Comparison of ENCODE assay signal across 9 mouse cellular contexts in genomic region chr2:27423596-27423995, GRCm38 (mm10). TPM values are rescaled to one million over a fixed set of nuclear protein-coding genes. Genes with fewer than 3 reads are reported as not detected.
DNase-seq lines count a peak whose midpoint lies in the region; ATAC-seq and TF ChIP-seq lines count a peak whose summit lies in the region.
"Had no signal": no experiment of that assay in that cellular context is flagged by ENCODE, and none has a peak within 500 bp of the region (broad histone marks: within the 10 kb centered on the region; RNA-seq: fewer than 3 reads in every experiment).

No protein-coding gene starts in this region.

- no peak overlapping the region for H3K4me2 ChIP-seq in kidney, embryonic 14.5 days (replicated peaks; ENCODE audit: low read depth, low read length)
- peak overlapping the region; percentile 2; the same call in 1 of the 2 replicates for H3K4me2 ChIP-seq in midbrain, postnatal 0 days (ENCODE audit: low read depth, low read length, poor library complexity, severe bottlenecking)

- no peak overlapping the region for H3K27ac ChIP-seq in kidney, embryonic 14.5 days (ENCODE audit: low read depth, low read length)
- H3K27ac ChIP-seq in midbrain, postnatal 0 days (ENCODE audit: low read depth, low read length): no peak overlapping the region
- H3K27ac ChIP-seq: limb, embryonic 15.5 days had no signal

- no peak overlapping the region for H3K4me3 ChIP-seq in kidney, embryonic 14.5 days (ENCODE audit: low read length)
- H3K4me3 ChIP-seq in midbrain, postnatal 0 days (ENCODE audit: low read depth, low read length): no peak overlapping the region
- H3K4me3 ChIP-seq: limb, embryonic 15.5 days had no signal

- no peaks in the 10 kb centered on the region for H3K9me3 ChIP-seq in kidney, embryonic 14.5 days (ENCODE audit: control insufficient read depth, low read length)
- H3K9me3 ChIP-seq in midbrain, postnatal 0 days (ENCODE audit: low read length): no peaks in the 10 kb centered on the region
- H3K9me3 ChIP-seq: limb, embryonic 15.5 days had no signal

- H3K4me1 ChIP-seq in kidney, embryonic 14.5 days (ENCODE audit: control insufficient read depth, insufficient read depth, low read length): peaks cover 35% of the 10 kb centered on the region
- peaks cover 11% of the 10 kb centered on the region; the same call in 1 of the 2 replicates for H3K4me1 ChIP-seq in midbrain, postnatal 0 days (ENCODE audit: insufficient read depth, low read length)

- peak; percentile 65 for DNase-seq in kidney, adult 11 months
- DNase-seq in heart, adult 8-10 months (ENCODE audit: low spot score): peak; percentile 57
- peak; percentile 75 for DNase-seq in kidney, postnatal 10 days
- no peak for DNase-seq in midbrain, postnatal 0 days (ENCODE audit: low spot score)
- no peak for DNase-seq in gastrocnemius, postnatal 36 days
- DNase-seq in adrenal gland, postnatal 4 days (ENCODE audit: low spot score in 2 of 2): no peak

- intact Hi-C loops in gastrocnemius, postnatal 36 days (cut with DNase I): no loop called here

- no peaks in the 10 kb centered on the region for H3K27me3 ChIP-seq in kidney, embryonic 14.5 days (ENCODE audit: control insufficient read depth, insufficient read depth, low read length)
- no peaks in the 10 kb centered on the region for H3K27me3 ChIP-seq in midbrain, postnatal 0 days (ENCODE audit: insufficient read depth, low read length)
- H3K27me3 ChIP-seq: limb, embryonic 15.5 days had no signal

- 56% methylated on average over 7 of the region's 7 CpGs for WGBS in kidney, embryonic 14.5 days
- WGBS in midbrain, postnatal 0 days: 76% methylated on average over 7 of the region's 7 CpGs

- H3K36me3 ChIP-seq in kidney, embryonic 14.5 days (ENCODE audit: control insufficient read depth, insufficient read depth, low read length): no peaks in the 10 kb centered on the region
- H3K36me3 ChIP-seq in midbrain, postnatal 0 days (ENCODE audit: insufficient read depth, low read length): no peaks in the 10 kb centered on the region
- H3K36me3 ChIP-seq: limb, embryonic 15.5 days had no signal

- ATAC-seq in kidney, embryonic 14.5 days (ENCODE audit: low FRiP score, low TSS enrichment): no peak
- ATAC-seq in midbrain, postnatal 0 days (ENCODE audit: low FRiP score): no peak
- no peak for ATAC-seq in megakaryocyte-erythroid progenitor cell, adult 5-6 weeks (replicated peaks; ENCODE audit: low FRiP score, low TSS enrichment, poor library complexity, severe bottlenecking)

- no peak overlapping the region for H3K9ac ChIP-seq in kidney, embryonic 14.5 days (ENCODE audit: low read depth, low read length)
- no peak overlapping the region for H3K9ac ChIP-seq in midbrain, postnatal 0 days (replicated peaks; ENCODE audit: low read length, poor library complexity, severe bottlenecking)
- H3K9ac ChIP-seq: limb, embryonic 15.5 days had no signal

- no peak for TF ChIP-seq CTCF in midbrain, postnatal 0 days (IDR thresholded peaks at IDR 0.05)

RNA-seq across cellular contexts. Expression of gene Vav2, which starts 3.2 kb away (rescaled TPM):
- 6.3 and 8.2 TPM in 2 replicates for polyA plus RNA-seq in kidney, embryonic 14.5 days (2014; fragmentation: Nextera tagmentation; extraction: Ambion mirVana)
- total RNA-seq in heart, adult 8-10 months (2022): 10 to 100 TPM in 3 of 4 experiments, 1 to 10 TPM in 1; 8.2 to 13.1 (median 12.1) TPM
- 33.6 and 34.8 TPM in 2 replicates for total RNA-seq in midbrain, postnatal 0 days (2014; rRNA removed)
- polyA plus RNA-seq in midbrain, postnatal 0 days (2015; fragmentation: Nextera tagmentation; extraction: Ambion mirVana): 6.4 TPM in 2 replicates
- total RNA-seq in megakaryocyte-erythroid progenitor cell, adult 5-6 weeks (2014; fragmentation: Nextera tagmentation): 9.0 and 15.9 TPM in 2 replicates
- 5.0 and 7.5 TPM in 2 replicates for total RNA-seq in megakaryocyte-erythroid progenitor cell, adult 5-6 weeks (2017)
- 1 to 10 TPM; 3.1 to 3.9 TPM for total RNA-seq in gastrocnemius, postnatal 36 days (2021)
- total RNA-seq in adrenal gland, postnatal 4 days (2021): 10 to 100 TPM; 30.9 to 34.5 TPM

RNA-seq across cellular contexts. Expression of gene Brd3os, which starts 18.5 kb away (rescaled TPM):
- 10.4 and 12.0 TPM in 2 replicates for polyA plus RNA-seq in kidney, embryonic 14.5 days (2014; fragmentation: Nextera tagmentation; extraction: Ambion mirVana)
- total RNA-seq in heart, adult 8-10 months (2022): 1 to 10 TPM; 1.2 to 2.0 (median 1.9) TPM
- 32.9 and 44.2 TPM in 2 replicates for total RNA-seq in midbrain, postnatal 0 days (2014; rRNA removed)
- 42.5 and 47.4 TPM in 2 replicates for polyA plus RNA-seq in midbrain, postnatal 0 days (2015; fragmentation: Nextera tagmentation; extraction: Ambion mirVana)
- total RNA-seq in megakaryocyte-erythroid progenitor cell, adult 5-6 weeks (2014; fragmentation: Nextera tagmentation): not detected in 2 replicates
- total RNA-seq in megakaryocyte-erythroid progenitor cell, adult 5-6 weeks (2017): 0.52 TPM in 1 of 2 replicates, not detected in the other
- total RNA-seq in gastrocnemius, postnatal 36 days (2021): 1 to 10 TPM; 1.0 TPM
- 1 to 10 TPM; 7.7 to 7.8 TPM for total RNA-seq in adrenal gland, postnatal 4 days (2021)

Comparison
In these comparisons a context has a peak if more than half of its experiments do, and no peak if none do; other contexts are left out.
1. DNase-seq: peak in kidney, adult 11 months (single experiment), heart, adult 8-10 months (single experiment) and kidney, postnatal 10 days (single experiment); none in midbrain, postnatal 0 days (single experiment), gastrocnemius, postnatal 36 days (0 of 2) and adrenal gland, postnatal 4 days (0 of 2).